Mouse (Mus musculus) left cerebral cortex, postnatal 36 days (tissue): Measurements from ENCODE around the gene Kcnc1. TPM values are rescaled to one million over a fixed set of nuclear protein-coding genes. Genes with fewer than 3 reads are reported as not detected.
A peak's percentile ranks its signal among the peaks of the same experiment; 100 is the strongest.

Experiments
- DNase-seq, 2 experiments: peaks; one replicate each; pipeline ENCODE4 v3.0.0; 2021 to 2022; ENCODE audit warnings: low spot score in 2 of 2, mixed read lengths in 1 of 2
- intact Hi-C: fragments of 180-260 bp; cut with DNase I; formaldehyde crosslinking; loops from one replicate; pipeline ENCODE4 v1.15.1; 2025
- total RNA-seq, 2 experiments: library from RNA; stranded (reverse); gene quantifications; 2 replicates each; pipeline ENCODE4 v1.2.3; 2021

Gene Kcnc1
- 100 to 1,000 TPM; 134 to 138 TPM for total RNA-seq

DNA sequence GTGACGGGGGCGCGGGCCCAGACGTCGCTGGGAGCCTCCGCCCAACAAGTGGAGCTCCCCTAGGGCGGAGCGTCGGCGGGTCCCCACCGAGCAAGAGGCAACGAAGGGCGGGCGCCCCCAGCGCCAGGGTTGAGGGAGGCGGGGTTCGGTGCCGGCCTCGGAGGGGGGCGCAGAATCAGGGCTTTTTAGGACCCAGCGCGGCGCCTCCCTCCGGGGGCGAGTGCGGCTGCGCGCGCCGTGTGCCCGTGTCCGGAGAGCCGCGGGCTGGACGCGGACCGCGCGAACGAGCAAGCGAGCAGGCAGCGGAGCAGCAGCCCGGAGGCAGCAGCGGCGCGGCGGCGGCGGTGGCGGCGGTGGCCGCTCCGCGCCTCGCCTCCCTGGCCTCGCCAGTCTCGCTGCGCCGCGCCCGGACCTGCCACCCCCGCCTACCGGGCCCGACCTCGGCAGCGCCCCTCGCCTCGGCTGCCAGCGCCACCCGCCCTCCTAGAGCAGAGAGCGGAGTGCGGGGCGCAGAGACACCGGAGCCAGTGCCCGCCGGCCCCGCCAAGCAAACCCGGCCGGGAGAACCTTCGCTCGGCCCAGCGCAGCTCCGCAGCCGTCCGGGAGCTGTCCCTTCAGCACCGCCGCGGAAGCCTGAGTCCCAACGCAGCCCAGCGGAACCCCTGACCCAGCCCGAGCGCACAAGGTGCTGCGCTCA, at the start of gene Kcnc1:
Kcnc1 (plus strand) TSS at position 267 of the 697 bp plus-strand sequence.
- intact Hi-C loops: loop anchor here (5.0 to 10.0 kb wide), 2 partner anchors 41 to 138 kb away; no protein-coding TSS in a partner anchor
- peak; percentile 71 to 80 for DNase-seq

DNA sequence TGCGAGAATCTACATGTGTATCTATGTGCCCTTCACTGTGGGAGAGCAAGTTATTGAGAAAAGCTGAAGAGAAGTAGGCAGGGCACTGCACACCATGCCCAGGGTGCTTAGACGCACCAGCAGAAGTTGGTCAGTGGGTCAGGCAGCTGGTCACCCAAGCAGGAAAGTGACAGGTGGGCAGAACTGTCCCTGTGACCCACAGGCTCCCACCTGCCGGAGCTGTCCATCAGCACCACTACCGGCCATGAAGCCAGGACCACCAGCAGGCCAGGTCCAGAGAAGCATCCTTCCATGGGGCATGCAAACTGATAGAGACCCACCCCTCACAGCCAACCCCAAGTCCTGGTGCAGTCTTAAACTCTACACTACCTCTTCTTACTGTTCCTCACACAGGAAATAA, 48.6 kb upstream of the Kcnc1 start:
- DNase-seq: no peak
- intact Hi-C loops: no loop called here

DNA sequence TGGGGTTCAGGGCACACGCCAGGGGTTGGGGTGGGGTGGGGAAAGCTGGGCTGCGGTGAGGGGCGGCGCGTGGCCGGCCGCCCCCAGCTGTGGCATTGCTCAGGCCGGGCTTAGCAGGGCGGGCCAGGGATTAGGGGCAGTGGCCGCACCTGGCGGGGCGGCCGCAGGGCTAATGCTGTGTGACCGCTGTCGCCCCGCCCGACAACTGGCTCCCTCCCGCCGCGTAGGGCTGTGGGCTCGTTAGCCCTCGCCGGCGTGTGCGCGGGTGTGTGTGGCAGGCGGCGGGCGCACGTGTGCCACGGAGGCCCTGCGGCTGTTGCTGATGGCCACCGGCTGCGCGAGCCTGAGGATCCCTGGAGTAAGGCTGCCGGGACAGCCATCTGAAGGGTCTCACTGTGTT, 47.5 kb upstream of the Kcnc1 start:
- intact Hi-C loops: no loop called here

DNA sequence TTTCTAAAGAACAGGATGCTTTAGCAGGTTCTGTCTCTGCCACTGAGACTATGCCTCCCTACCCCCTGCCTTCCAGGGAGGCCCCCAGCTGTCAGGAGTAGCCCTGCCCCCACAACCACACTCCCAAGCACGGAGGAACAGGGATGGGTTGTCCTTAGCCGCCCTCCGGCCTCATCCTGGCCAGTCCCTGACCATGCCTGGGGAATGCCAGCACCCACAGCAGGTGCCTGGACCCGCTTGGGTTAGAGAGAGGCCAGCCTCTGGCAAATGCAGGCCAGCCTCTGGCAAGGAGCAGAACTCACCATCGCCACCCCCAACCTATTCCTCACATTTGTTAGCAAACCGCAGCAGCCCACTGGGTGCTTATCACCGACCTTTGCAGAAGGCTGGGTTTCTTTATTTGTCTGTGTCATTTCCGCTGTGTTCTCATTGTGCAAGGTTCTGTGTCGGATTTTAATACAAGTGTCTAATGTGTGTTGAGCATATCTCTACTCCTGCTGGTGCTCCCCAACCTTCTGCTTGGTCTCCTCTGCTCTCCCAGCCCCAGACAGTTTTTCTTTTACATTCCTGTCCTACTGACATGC, 46.1 kb upstream of the Kcnc1 start:
- intact Hi-C loops: no loop called here
- no peak for DNase-seq

More for the DNA sequence above, 47.5 kb upstream of the Kcnc1 start:
- peak in 1 of 2 experiments; percentile 32 for DNase-seq

- no peak for DNase-seq
- intact Hi-C loops: no loop called here
Observed at GRCm38 (mm10) chr7:46352748-46353147, 43.5 kb upstream of the Kcnc1 start.

DNA sequence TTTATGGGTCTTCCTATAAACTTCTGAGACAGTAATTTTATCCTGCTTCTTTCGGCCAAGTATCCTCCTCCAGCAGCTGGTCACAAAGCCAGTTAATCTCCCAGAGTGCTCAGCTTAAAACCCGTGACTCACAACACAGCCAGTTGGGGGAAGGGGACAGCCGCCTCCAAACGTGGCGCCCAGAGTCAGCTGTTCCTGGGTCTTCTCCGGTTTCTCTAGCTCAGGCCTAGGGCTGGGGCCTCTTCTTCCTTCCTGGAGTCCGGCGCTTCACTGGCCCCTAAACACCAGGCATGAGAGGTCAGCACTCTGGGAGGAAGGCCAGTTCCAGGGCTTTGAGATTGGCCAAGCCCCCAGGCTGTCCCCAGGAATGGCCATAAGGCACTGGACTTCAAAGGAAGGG, 43.1 kb upstream of the Kcnc1 start:
- intact Hi-C loops: no loop called here
- no peak for DNase-seq

DNA sequence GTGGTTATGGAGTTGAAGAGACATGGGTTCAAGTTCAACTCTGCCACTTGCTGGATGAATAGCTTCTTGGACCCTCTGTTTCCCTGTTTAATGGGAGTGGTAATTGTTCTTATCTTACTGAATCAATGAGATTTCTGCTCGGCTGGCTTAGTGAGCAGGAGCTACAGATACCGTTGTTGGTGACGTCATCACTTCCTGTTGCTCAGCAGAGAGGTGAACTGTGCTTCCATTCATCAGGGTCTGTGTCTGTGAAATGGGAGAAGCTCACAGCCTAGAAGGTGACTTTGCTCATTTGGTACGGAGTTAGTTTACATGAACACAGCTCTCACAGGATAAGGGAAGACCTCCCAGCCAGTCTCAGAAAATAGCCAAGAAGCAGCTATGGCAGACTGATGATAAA, 42.4 kb upstream of the Kcnc1 start:
- intact Hi-C loops: no loop called here
- no peak for DNase-seq

DNA sequence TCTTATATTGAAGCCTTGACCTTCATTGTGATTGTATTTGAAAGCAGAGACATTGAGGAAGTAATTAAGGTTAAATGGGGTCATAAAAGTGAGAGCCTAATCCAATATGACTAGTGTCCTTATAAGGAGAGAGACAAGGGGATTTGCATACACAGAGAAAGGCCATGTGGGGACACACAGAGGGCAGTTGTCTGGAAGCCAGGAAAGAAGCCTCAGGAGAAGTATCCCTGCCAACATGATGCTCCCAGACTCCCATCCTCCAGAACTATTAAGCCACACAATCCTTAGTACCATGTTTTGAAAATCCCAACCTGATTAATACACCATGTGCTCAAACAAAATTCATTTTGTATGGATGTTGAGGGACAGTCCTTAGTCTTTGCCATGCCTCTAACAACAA, 34.5 kb upstream of the Kcnc1 start:
- no peak for DNase-seq

DNA sequence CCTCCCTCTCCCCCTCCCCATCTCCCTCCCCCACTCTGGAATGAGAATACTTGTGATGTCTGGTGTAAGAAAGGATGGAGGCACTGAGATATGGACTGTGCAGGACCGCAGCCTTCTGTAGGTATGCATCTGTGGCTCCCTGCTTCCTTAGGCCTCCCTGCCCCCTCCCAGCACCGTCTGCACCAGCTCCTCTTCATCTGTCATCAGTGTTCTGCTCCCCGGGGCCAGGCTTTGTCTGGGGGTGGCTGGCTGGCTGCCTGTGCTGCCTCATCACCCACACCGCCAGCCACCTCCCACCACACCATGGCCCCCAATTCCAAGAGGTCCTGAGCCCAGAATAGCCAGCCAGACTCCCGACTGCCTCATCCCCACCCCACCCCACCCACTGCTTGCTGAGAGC, 32.1 kb upstream of the Kcnc1 start:
- peak in 1 of 2 experiments; percentile 21 for DNase-seq
- intact Hi-C loops: no loop called here

More for the DNA sequence above, 34.5 kb upstream of the Kcnc1 start:
- intact Hi-C loops: no loop called here

DNA sequence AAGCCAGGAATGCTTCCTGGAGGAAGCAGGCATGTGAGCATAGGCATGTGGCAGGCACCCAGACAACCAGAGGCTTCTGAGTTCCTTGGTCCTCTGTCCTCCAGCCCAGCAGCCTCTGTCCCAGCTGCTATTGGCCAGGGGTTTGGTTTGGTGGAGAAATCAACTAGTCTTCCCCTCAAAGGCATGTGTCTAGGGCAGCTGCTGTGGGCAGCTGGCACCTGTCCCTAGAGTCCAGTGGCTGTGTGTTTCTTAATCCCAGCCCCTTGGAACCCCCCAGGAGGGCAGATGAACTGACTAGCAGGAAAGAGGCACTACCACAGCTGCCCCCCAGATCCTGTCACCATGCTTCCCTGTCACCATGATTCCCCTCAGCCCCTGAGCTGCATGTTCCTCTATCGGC, 30.5 kb upstream of the Kcnc1 start:
- DNase-seq: no peak
- intact Hi-C loops: no loop called here

GRCm38 (mm10) chr7:46371104-46371503, 25.2 kb upstream of the Kcnc1 start:
- no peak for DNase-seq
- intact Hi-C loops: loop anchor here (10.0 kb wide), 1 partner anchor 276 kb away; no protein-coding TSS in a partner anchor

DNA sequence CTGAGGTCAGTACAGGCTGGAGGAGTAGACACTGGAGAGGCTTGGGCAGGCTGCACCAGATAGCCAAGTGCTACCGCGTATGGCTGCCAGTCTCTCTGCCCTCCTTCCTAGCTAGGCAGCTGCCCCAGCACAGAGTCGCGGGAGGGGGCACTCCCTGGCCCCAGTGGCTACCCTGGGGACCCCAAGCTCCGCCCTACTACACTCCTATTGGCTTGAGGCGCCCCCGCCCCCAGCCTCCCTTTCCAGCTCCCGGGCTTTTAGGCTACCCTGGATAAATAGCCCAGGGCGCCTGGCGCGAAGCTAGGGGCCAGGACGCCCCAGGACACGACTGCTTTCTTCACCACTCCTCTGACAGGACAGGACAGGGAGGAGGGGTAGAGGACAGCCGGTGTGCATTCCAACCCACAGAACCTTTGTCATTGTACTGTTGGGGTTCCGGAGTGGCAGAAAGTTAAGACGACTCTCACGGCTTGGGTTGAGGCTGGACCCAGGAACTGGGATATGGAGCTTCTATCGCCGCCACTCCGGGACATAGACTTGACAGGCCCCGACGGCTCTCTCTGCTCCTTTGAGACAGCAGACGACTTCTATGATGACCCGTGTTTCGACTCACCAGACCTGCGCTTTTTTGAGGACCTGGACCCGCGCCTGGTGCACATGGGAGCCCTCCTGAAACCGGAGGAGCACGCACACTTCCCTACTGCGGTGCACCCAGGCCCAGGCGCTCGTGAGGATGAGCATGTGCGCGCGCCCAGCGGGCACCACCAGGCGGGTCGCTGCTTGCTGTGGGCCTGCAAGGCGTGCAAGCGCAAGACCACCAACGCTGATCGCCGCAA, 19.9 kb upstream of the Kcnc1 start, which contains the start of gene Myod1:
Myod1 (plus strand) TSS at position 303 of the 836 bp plus-strand sequence.
- no peak for DNase-seq
- intact Hi-C loops: loop anchor here (10.0 kb wide), 1 partner anchor 282 kb away; no protein-coding TSS in a partner anchor

DNA sequence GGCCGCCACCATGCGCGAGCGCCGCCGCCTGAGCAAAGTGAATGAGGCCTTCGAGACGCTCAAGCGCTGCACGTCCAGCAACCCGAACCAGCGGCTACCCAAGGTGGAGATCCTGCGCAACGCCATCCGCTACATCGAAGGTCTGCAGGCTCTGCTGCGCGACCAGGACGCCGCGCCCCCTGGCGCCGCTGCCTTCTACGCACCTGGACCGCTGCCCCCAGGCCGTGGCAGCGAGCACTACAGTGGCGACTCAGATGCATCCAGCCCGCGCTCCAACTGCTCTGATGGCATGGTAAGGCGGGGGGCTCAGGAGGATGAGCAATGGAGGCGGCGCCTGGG, 19.3 kb upstream of the Kcnc1 start:
- DNase-seq: no peak
- intact Hi-C loops: loop anchor here (10.0 kb wide), 1 partner anchor 282 kb away; no protein-coding TSS in a partner anchor

DNA sequence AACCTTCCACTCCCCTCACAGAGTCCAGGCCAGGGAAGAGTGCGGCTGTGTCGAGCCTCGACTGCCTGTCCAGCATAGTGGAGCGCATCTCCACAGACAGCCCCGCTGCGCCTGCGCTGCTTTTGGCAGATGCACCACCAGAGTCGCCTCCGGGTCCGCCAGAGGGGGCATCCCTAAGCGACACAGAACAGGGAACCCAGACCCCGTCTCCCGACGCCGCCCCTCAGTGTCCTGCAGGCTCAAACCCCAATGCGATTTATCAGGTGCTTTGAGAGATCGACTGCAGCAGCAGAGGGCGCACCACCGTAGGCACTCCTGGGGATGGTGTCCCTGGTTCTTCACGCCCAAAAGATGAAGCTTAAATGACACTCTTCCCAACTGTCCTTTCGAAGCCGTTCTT, 18.2 kb upstream of the Kcnc1 start:
- intact Hi-C loops: loop anchor here (2.0 to 10.0 kb wide), 2 partner anchors 97 to 283 kb away; no protein-coding TSS in a partner anchor

DNA sequence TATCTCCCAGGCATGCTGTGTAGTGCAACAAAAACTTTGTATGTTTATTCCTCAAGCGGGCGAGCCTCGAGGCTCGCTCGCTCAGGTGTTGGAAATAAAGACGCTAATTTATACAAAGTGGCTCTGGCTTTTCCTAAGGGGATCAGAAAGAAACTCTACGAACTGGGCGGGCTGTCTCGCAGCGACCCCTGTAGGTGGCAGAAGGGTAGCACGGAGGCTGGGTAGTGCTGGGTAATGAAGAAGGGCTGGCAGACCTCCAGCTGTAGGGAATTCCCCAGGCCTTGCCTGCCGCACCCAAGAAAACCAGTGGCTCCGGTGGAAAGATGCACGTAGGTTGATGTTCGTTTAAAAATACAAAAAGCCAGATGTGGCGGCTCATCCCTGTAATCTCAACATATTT, 17.3 kb upstream of the Kcnc1 start:
- DNase-seq: peak in 1 of 2 experiments; percentile 44
- intact Hi-C loops: loop anchor here (2.0 to 10.0 kb wide), 2 partner anchors 98 to 284 kb away; no protein-coding TSS in a partner anchor

More for the DNA sequence above, 18.2 kb upstream of the Kcnc1 start:
- no peak for DNase-seq

GRCm38 (mm10) chr7:46380625-46381024, 15.7 kb upstream of the Kcnc1 start:
- peak in 1 of 2 experiments; percentile 21 for DNase-seq
- intact Hi-C loops: no loop called here

DNA sequence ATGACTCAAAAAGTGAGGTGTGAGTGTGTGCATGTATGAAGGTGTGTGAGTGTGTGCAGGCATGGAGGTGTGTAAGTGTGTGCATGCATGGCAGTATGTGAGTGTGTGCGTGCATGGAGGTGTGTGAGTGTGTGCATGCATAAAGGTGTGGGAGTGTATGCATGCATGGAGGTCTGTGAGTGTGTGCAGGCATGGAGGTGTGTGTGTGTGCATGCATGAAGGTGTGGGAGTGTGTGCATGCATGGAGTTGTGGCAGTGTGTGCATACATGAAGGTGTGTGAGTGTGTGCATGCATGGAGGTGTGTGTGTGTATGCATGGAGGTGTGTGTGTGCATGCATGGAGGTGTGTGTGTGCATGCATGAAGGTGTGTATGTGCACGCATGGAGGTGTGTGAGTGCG, 8.9 kb upstream of the Kcnc1 start:
- no peak for DNase-seq
- intact Hi-C loops: no loop called here

- intact Hi-C loops: loop anchor here (10.0 kb wide), 1 partner anchor 145 kb away; no protein-coding TSS in a partner anchor
- no peak for DNase-seq
Observed at GRCm38 (mm10) chr7:46389456-46390085, 6.7 kb upstream of the Kcnc1 start.

GRCm38 (mm10) chr7:46390226-46390625, 6.1 kb upstream of the Kcnc1 start:
- no peak for DNase-seq
- intact Hi-C loops: loop anchor here (10.0 kb wide), 1 partner anchor 145 kb away; no protein-coding TSS in a partner anchor
